Mouse (Mus musculus) lung, adult 2 months (tissue): ENCODE results near the gene Hnrnph3. TPM values are rescaled to one million over a fixed set of nuclear protein-coding genes. Genes with fewer than 3 reads are reported as not detected.
"Not testable (repeated sequence)": the region's sequence is repeated elsewhere in the genome, so short reads cannot be mapped to it uniquely, and the experiment has no call there.

Experiments
- DNase-seq: peaks from one replicate; pipeline ENCODE4 v3.0.0; 2022
- H3K4me1 ChIP-seq: fragments of 200-500 bp; 2 replicates; pipeline ENCODE4 v1.6.1; 2011; ENCODE audit warnings: low read length; ENCODE audit not compliant: control insufficient read depth, insufficient read depth
- H3K4me3 ChIP-seq: fragments of 200-500 bp; replicated peaks from 2 replicates; pipeline ENCODE3; 2011; ENCODE audit warnings: low read depth, mild to moderate bottlenecking, control low read depth, low read length; ENCODE audit errors: extremely low read depth
- CTCF ChIP-seq: fragments of 200-500 bp; IDR thresholded peaks from 2 replicates; pipeline ENCODE4 v1.5.1; 2011; ENCODE audit warnings: mild to moderate bottlenecking, low read length, control low read depth; ENCODE audit not compliant: insufficient read depth
- POLR2A ChIP-seq: fragments of 200-500 bp; IDR thresholded peaks from 2 replicates; pipeline ENCODE4 v1.6.1; 2011; ENCODE audit warnings: low read depth, mild to moderate bottlenecking, control low read depth, low read length, borderline replicate concordance; ENCODE audit errors: extremely low read depth
- WGBS: fragments of 180-500 bp; shearing (Covaris S2); methylation state at CpG from one replicate; pipeline ENCODE4 v1.1.7; 2018; 5-methylcytosine and 5-hydroxymethylcytosine counted together
- polyA plus RNA-seq: library from polyadenylated mRNA; depleted of rRNA; stranded (reverse); fragments of >200 nt; gene quantifications from 2 replicates; pipeline ENCODE4 v1.2.3, GENCODE M21; 2012

Gene Hnrnph3
- polyA plus RNA-seq, 1 experiment = 27.5 TPM

DNA sequence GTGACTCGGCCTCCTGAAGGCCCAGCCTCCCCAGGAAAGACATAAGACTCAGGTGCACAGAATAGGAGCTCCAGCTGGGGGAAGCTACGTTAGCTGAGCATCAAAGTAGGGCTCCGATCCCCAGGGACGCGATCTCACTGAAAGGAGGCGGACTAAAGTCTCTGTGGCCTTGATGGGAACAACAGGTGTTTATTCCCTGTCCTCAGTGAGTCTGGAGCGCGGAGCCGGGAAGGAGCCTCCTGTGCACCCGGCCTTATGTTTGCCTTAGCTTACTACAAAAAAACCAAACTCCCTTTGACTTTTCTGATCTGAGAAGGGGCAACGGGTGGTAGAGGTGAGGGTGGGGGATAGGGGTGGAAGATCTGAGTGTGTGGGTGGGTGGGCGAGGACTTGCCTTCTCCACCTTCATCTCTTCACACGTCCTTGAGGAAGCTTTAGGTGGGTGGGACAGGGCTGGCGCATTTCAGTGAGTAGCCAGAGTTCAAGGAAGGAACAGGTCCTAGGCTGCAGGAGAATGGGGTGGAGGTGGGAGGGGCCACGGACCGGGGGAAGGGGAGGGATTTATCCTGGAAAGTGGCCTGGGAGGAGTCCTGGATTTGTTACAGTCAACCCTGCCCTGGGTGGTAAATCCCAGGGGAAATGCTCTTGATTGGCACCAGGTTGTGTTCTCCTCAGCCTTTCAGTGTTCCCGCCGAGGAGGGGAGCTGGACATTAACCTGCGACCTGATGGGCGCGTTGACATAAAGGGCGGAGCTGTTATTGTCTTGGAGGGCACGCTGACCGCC, 33.1 kb upstream of the Hnrnph3 start:
- DNase-seq = no peak
- Histone ChIP-seq H3K4me3 (no peak overlapping the region), H3K4me1 (0 out of 2 replicates have a peak, but pooled peaks cover 2% of the 10 kb centered on the region)
- 45% methylated on average over 24 of the region's 24 CpGs for WGBS
- TF ChIP-seq POLR2A = no peak
- no peak for TF ChIP-seq CTCF

DNA sequence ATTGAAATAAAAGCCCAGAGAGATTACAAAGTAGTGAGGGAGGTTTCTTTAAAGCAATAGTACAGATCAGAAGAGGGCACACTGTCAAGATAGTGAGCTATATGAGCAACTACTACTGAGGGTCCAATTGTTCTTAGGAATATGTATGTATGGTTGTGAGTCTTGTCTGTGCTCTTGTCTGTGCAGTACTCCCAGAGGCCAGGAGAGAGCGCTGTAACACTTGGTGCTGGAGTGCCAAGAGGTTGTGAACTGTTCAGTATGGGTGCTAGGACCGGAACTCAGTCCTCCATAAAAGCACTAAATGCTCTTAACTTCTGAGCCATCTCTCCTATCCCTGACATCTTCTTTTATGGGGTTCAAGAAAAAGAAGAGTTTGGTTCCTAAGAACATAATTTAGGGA, 30.6 kb upstream of the Hnrnph3 start:
- H3K4me3 ChIP-seq = no peak overlapping the region
- no peak for TF ChIP-seq CTCF
- no peak for TF ChIP-seq POLR2A
- DNase-seq = no peak
- H3K4me1 ChIP-seq = no peaks in the 10 kb centered on the region; the same call in 1 of the 2 replicates
- WGBS = 69% methylated on average over 2 of the region's 2 CpGs

DNA sequence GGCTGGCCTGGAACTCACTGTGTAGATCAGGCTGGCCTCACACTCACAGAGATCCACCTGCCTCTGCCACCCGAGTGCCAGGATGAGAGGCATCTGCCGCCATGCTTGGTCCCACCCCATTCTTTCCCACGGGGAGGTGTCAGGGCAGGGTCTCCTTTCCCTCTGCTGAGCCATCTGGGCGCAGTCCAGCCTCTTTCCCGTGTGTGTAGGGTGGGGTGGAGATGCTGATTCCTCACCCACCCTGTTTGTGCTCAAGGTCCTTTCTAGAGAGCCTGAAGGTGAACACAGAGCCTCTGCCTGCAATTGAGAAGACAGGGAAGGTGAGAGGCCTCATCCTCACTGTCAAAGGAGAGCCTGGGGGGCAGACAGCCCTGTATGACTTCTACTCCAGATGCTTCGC, 30.1 kb upstream of the Hnrnph3 start:
- H3K4me3 ChIP-seq, DNase-seq, H3K4me1 ChIP-seq: not testable (repeated sequence)
- WGBS = 80% methylated on average over 6 of the region's 6 CpGs

DNA sequence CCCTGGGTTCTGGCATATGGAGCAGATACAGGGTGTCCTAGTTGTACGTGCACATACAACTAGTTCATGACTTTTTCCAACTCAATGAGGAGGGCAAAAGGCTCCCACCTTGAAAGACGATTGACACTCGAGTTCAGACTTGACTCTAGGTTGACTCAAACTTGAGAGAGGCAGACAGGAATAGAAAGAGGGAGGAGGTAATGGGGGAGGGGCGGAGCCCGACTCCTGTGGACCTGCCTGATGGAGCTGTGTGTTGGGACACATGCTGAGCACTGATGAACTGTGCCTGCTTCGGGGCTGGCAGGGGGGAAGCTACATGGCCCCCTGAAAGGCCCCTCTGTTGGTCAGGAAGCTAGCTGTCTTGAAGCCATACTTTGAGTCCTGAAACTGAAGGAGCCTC, 29.0 kb upstream of the Hnrnph3 start:
- TF ChIP-seq CTCF (no peak), POLR2A (no peak)
- H3K4me1 ChIP-seq = no peaks in the 10 kb centered on the region; the same call in 1 of the 2 replicates
- DNase-seq = no peak
- WGBS = 51% methylated on average over 6 of the region's 6 CpGs
- H3K4me3 ChIP-seq = no peak overlapping the region

DNA sequence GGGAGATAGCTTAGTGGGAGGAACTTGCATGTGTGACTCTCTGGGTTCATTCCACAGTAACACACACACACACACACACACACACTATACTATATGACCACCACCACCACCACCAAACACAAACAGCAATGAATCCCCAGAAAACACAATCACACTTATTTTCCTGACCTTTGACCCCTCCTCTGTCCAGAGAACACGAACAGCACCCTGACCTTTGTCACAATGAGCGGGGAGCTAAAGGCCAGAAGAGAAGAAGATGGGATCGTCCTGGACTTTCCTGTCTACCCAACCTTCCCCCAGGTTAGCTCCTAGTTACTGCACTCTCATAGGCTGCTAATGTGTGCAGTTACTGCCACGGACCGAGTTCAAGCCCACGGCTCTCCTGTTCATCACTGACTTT, 28.0 kb upstream of the Hnrnph3 start:
- TF ChIP-seq POLR2A = no peak
- TF ChIP-seq CTCF = no peak
- DNase-seq = no peak
- Histone ChIP-seq H3K4me1 (no peaks in the 10 kb centered on the region; the same call in 1 of the 2 replicates), H3K4me3 (no peak overlapping the region)
- WGBS = 78% methylated on average over 6 of the region's 6 CpGs

DNA sequence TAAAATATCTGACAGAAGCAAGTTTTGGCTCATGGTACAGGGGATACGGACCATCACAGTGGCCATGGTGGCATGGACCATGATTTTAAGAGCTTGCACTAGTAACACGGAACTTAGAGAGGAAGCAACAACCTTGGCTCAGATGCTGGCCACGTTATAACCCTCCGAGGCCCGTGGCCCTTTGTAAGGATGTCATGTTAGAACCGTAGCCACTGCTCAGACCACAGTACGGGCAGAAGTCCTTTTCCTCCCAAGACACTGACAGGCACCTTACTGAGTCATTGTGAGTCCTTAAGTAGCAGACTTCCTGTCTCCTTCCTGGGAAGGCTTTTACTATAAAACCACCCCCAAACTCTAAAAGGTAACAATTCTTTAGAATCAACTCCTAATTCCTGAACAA, 27.2 kb upstream of the Hnrnph3 start:
- no peak for DNase-seq
- H3K4me3 ChIP-seq = no peak overlapping the region
- no peaks in the 10 kb centered on the region; the same call in 1 of the 2 replicates for H3K4me1 ChIP-seq
- TF ChIP-seq CTCF (no peak), POLR2A (no peak)
- 59% methylated on average over 7 of the region's 7 CpGs for WGBS

DNA sequence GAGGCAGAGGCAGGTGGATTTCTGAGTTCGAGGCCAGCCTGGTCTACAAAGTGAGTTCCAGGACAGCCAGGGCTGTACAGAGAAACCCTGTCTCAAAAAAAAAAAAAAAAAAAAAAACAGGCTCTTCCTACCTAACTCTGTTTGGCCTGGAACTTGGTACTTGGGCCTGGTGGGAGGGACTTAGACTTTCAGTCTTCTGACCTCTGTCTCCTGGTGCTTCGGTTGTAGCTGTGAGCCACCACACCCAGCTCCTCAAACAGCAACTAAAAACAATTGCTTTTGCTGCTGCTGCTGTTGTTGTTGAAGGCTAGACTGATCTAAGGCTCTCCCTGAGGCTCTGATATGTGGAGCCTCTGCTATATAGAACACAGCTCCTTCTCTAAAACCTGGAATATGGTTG, 25.1 kb upstream of the Hnrnph3 start:
- no peak for DNase-seq
- 54% methylated on average over 2 of the region's 2 CpGs for whole genome bisulfite sequencing
- Histone ChIP-seq H3K4me3 (no peak overlapping the region), H3K4me1 (no peaks in the 10 kb centered on the region; the same call in 1 of the 2 replicates)
- no peak for TF ChIP-seq CTCF
- TF ChIP-seq POLR2A = no peak

DNA sequence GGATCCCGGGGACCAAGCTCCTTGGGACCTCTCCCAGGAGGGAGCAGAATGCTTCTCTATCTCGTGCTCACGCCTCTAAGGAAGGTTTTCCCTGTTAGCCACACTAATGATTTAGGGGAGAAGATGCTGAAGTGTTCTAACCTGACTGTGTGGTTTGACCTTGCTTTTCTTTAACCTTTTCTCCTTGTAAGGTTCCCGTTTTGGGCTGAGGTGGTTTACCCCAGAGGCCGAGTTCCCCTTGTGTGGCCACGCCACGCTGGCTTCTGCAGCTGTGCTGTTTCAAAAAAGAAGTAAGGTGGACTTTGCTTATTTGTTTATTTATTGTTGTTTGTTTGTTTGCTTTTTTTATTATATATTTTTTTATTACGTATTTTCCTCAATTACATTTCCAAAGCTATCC, 23.7 kb upstream of the Hnrnph3 start:
- no peak for TF ChIP-seq CTCF
- TF ChIP-seq POLR2A = no peak
- no peak overlapping the region for H3K4me3 ChIP-seq
- 82% methylated on average over 8 of the region's 8 CpGs for WGBS
- H3K4me1 ChIP-seq = no peaks in the 10 kb centered on the region; the same call in 1 of the 2 replicates
- DNase-seq = no peak

DNA sequence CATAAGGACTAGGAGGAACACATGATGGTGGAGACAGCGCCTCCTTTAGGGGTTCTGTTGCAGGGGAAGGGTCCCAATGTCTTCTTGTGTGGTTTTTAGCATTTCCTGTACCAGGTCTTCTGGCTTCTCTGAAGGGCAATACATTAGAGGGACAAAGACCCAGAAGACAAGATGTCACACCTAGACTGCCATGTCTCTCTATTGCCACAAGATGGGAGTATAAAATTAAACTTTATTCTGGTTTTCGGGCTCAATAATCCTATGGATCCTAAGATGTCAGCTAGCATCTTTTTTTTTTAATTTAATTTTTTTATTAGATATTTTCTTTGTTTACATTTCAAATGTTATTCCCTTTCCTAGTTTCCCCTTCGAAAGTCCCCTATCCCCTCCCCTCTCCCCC, 19.1 kb upstream of the Hnrnph3 start:
- no peak for DNase-seq
- WGBS = 50% methylated on average over 3 of the region's 3 CpGs
- H3K4me1 ChIP-seq = no peaks in the 10 kb centered on the region
- no peak overlapping the region for H3K4me3 ChIP-seq
- TF ChIP-seq POLR2A = no peak
- TF ChIP-seq CTCF = no peak

DNA sequence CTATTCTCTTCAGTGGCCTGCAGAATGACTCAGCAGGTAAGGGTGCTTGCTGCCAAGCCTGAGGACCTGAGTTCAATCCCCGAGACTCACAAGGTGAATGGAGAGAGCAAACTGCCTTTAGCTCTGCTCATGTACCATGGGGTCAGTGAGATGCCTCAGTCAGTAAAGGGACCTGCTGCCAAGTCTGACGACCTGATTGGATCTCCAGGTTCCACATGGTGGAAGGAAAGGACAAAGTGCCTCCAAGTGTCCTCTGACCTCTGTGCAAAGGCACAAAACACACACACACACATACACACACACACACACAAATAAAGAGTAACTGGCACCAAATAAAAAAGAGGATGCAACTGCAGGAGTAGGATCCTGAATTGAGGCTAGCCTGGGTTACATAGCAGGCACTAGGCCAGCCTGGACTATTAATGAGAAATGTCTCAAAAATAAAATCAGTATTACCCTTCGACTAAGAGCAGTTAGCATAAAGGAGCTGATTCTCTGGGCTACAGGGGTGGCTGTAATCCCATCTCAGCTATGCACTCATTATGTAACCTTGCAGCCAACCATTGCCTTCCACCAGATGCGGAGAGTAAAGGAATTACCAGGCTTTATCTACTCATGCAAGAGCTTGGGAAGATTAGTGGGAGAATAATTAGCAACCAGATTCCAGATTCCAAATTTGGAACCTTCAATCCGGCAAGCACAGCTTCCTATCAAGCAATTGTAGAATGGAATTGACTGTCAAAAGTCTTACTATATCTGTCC, 16.0 kb upstream of the Hnrnph3 start:
- Histone ChIP-seq H3K4me3 (no peak overlapping the region), H3K4me1 (no peaks in the 10 kb centered on the region)
- TF ChIP-seq POLR2A (no peak), CTCF (no peak)
- 70% methylated on average over 5 of the region's 5 CpGs for WGBS
- no peak for DNase-seq
